Mouse (Mus musculus): ENCODE results near the gene Odf2.

- peak in 1 of 3 experiments; percentile 8; a peak in 1 of 6 replicates for TF ChIP-seq CTCF (IDR thresholded peaks at IDR 0.05 in 2 of 3, conservative IDR thresholded peaks at IDR 0.05 in 1 of 3; ENCODE audit: control insufficient read depth in 1 of 3, insufficient read depth in 1 of 3, low read depth in 2 of 3, low read length in 3 of 3, poor library complexity in 1 of 3, severe bottlenecking in 1 of 3)
- no peak for TF ChIP-seq POLR2A (IDR thresholded peaks at IDR 0.05; ENCODE audit: control insufficient read depth in 1 of 2, insufficient read depth in 1 of 2, low read depth in 1 of 2, low read length in 2 of 2, poor library complexity in 1 of 2)
- TF ChIP-seq JUND (IDR thresholded peaks at IDR 0.05; ENCODE audit: low read depth, low read length): no peak
Observed at GRCm38 (mm10) chr2:29965906-29966305, 76.9 kb downstream of the Odf2 start.
